Mouse (Mus musculus): ENCODE results near the gene C1qa.

GRCm38 (mm10) chr4:136924529-136924928, 25.9 kb upstream of the C1qa start:
- no peak for TF ChIP-seq CTCF (IDR thresholded peaks at IDR 0.05; ENCODE audit: control insufficient read depth, insufficient read depth, low read length)
- no peak for TF ChIP-seq POLR2A (IDR thresholded peaks at IDR 0.05; ENCODE audit: borderline replicate concordance, control insufficient read depth, low read depth, low read length)
